Mouse (Mus musculus): ENCODE measurements at regions not wholly inside any gene's neighbourhood (a gene's known extent, or its start where the extent isn't known, plus 50 kb on each side); places are given as distances from the start of the nearest gene placed in this dataset.

GRCm38 (mm10) chr13:115911524-115912459, 397.7 kb downstream of the Isl1 start:
- in situ Hi-C loops (cut with MboI; ENCODE audit: low sequenced_read_pairs in 2 of 2, unreplicated experiment in 2 of 2), result no loop called here
- TF ChIP-seq MAFK (IDR thresholded peaks at IDR 0.05; ENCODE audit: insufficient read depth, low read depth, low read length) (no peak), CHD2 (IDR thresholded peaks at IDR 0.05; ENCODE audit: low read depth, low read length) (no peak), ZC3H11A (IDR thresholded peaks at IDR 0.05; ENCODE audit: borderline replicate concordance, low read depth, low read length) (no peak), ZNF384 (IDR thresholded peaks at IDR 0.05; ENCODE audit: low read depth, low read length) (no peak), HCFC1 (IDR thresholded peaks at IDR 0.05; ENCODE audit: borderline replicate concordance, insufficient read depth, low read length) (no peak)
- no peak overlapping the region for H3K4me3 ChIP-seq (ENCODE audit: insufficient read depth in 1 of 2, low read depth in 1 of 2, low read length in 2 of 2, poor library complexity in 1 of 2, severe bottlenecking in 1 of 2)
- H3K9ac ChIP-seq (ENCODE audit: insufficient read depth, low read depth, low read length, poor library complexity, severe bottlenecking), result no peak overlapping the region
- no peaks in the 10 kb centered on the region for H3K36me3 ChIP-seq (ENCODE audit: control insufficient read depth, insufficient read depth, low read length, poor library complexity, severe bottlenecking)
- H3K27ac ChIP-seq (ENCODE audit: insufficient read depth, low read depth, low read length, poor library complexity, severe bottlenecking), result no peak overlapping the region
- DNase-seq (ENCODE audit: low read depth, low spot score), result no peak
- no peaks in the 10 kb centered on the region for H3K9me3 ChIP-seq (ENCODE audit: control insufficient read depth, insufficient read depth, low read depth, low read length)
- no peaks in the 10 kb centered on the region for H3K4me1 ChIP-seq (ENCODE audit: control insufficient read depth in 2 of 2, insufficient read depth in 2 of 2, low read length in 2 of 2, poor library complexity in 1 of 2)

- H3K4me1 ChIP-seq (ENCODE audit: control insufficient read depth in 2 of 2, insufficient read depth in 2 of 2, low read length in 2 of 2, poor library complexity in 1 of 2), result no peaks in the 10 kb centered on the region
- in situ Hi-C loops (cut with MboI; ENCODE audit: low sequenced_read_pairs in 2 of 2, unreplicated experiment in 2 of 2), result no loop called here
- no peaks in the 10 kb centered on the region for H3K36me3 ChIP-seq (ENCODE audit: control insufficient read depth, insufficient read depth, low read length, poor library complexity, severe bottlenecking)
- H3K9me3 ChIP-seq (ENCODE audit: control insufficient read depth, insufficient read depth, low read depth, low read length), result no peaks in the 10 kb centered on the region
- no peak overlapping the region for H3K9ac ChIP-seq (ENCODE audit: insufficient read depth, low read depth, low read length, poor library complexity, severe bottlenecking)
- no peak for DNase-seq (ENCODE audit: low read depth, low spot score)
- no peak overlapping the region for H3K27ac ChIP-seq (ENCODE audit: insufficient read depth, low read depth, low read length, poor library complexity, severe bottlenecking)
- no peak for TF ChIP-seq CHD2 (IDR thresholded peaks at IDR 0.05; ENCODE audit: low read depth, low read length)
- no peak for TF ChIP-seq MAFK (IDR thresholded peaks at IDR 0.05; ENCODE audit: insufficient read depth, low read depth, low read length)
- TF ChIP-seq HCFC1 (IDR thresholded peaks at IDR 0.05; ENCODE audit: borderline replicate concordance, insufficient read depth, low read length), result no peak
- no peak for TF ChIP-seq ZC3H11A (IDR thresholded peaks at IDR 0.05; ENCODE audit: borderline replicate concordance, low read depth, low read length)
- no peak for TF ChIP-seq ZNF384 (IDR thresholded peaks at IDR 0.05; ENCODE audit: low read depth, low read length)
- no peak overlapping the region for H3K4me3 ChIP-seq (ENCODE audit: insufficient read depth in 1 of 2, low read depth in 1 of 2, low read length in 2 of 2, poor library complexity in 1 of 2, severe bottlenecking in 1 of 2)
Observed at GRCm38 (mm10) chr13:115910866-115911449, 398.5 kb downstream of the Isl1 start.

DNA sequence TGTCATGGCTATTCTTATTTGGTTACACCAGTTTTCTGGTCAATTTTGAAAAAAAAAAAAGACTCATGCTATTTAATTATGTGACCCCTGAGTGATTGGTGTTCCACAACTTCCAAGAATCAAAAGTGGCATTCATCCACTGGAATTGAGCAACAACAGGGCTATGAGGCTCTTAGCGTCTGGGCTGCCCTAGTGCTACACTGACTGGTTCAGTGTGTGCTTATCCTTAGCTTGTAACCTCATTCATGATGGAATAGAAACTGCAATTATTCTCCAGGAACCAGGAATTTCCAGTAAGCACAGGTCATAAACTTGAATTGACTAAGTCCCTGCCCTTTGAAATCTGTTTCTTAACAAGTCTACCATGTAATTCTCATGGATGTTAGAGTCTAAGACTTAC, 428.9 kb downstream of the Isl1 start:
- in situ Hi-C loops (cut with MboI; ENCODE audit: low sequenced_read_pairs in 2 of 2, unreplicated experiment in 2 of 2), result no loop called here
- no peak for DNase-seq (ENCODE audit: low read depth, low spot score)
- Histone ChIP-seq H3K4me3 (ENCODE audit: insufficient read depth in 1 of 2, low read depth in 1 of 2, low read length in 2 of 2, poor library complexity in 1 of 2, severe bottlenecking in 1 of 2) (no peak overlapping the region), H3K9me3 (ENCODE audit: control insufficient read depth, insufficient read depth, low read depth, low read length) (no peaks in the 10 kb centered on the region), H3K36me3 (ENCODE audit: control insufficient read depth, insufficient read depth, low read length, poor library complexity, severe bottlenecking) (no peaks in the 10 kb centered on the region), H3K27ac (ENCODE audit: insufficient read depth, low read depth, low read length, poor library complexity, severe bottlenecking) (no peak overlapping the region), H3K9ac (ENCODE audit: insufficient read depth, low read depth, low read length, poor library complexity, severe bottlenecking) (no peak overlapping the region), H3K4me1 (ENCODE audit: control insufficient read depth in 2 of 2, insufficient read depth in 2 of 2, low read length in 2 of 2, poor library complexity in 1 of 2) (no peaks in the 10 kb centered on the region)
- TF ChIP-seq MAFK (IDR thresholded peaks at IDR 0.05; ENCODE audit: insufficient read depth, low read depth, low read length) (no peak), CHD2 (IDR thresholded peaks at IDR 0.05; ENCODE audit: low read depth, low read length) (no peak), ZC3H11A (IDR thresholded peaks at IDR 0.05; ENCODE audit: borderline replicate concordance, low read depth, low read length) (no peak), ZNF384 (IDR thresholded peaks at IDR 0.05; ENCODE audit: low read depth, low read length) (no peak), HCFC1 (IDR thresholded peaks at IDR 0.05; ENCODE audit: borderline replicate concordance, insufficient read depth, low read length) (no peak)

DNA sequence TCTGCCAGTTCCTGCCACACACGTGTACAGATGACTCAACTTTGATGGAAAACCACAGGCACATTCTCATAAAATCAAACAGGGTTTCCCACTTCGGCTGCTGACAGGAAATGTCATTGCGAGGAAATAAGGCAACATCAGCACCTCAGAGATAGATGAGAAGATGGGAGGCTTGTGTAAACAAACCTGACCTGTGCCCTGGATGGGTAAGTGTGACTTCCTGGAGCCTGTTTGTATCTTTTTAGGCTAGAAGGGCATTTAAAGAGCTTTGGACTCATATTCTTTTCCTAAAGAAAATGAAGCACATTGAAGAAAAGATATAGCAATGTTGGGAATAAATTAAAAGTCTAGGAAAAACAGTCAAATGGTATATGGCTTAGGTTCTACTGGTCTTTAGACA, 449.0 kb downstream of the Isl1 start:
- TF ChIP-seq HCFC1 (IDR thresholded peaks at IDR 0.05; ENCODE audit: borderline replicate concordance, insufficient read depth, low read length) (no peak), ZNF384 (IDR thresholded peaks at IDR 0.05; ENCODE audit: low read depth, low read length) (no peak), CHD2 (IDR thresholded peaks at IDR 0.05; ENCODE audit: low read depth, low read length) (no peak), ZC3H11A (IDR thresholded peaks at IDR 0.05; ENCODE audit: borderline replicate concordance, low read depth, low read length) (no peak), MAFK (IDR thresholded peaks at IDR 0.05; ENCODE audit: insufficient read depth, low read depth, low read length) (no peak)
- Histone ChIP-seq H3K36me3 (ENCODE audit: control insufficient read depth, insufficient read depth, low read length, poor library complexity, severe bottlenecking) (no peaks in the 10 kb centered on the region), H3K4me1 (ENCODE audit: control insufficient read depth in 2 of 2, insufficient read depth in 2 of 2, low read length in 2 of 2, poor library complexity in 1 of 2) (no peaks in the 10 kb centered on the region), H3K9ac (ENCODE audit: insufficient read depth, low read depth, low read length, poor library complexity, severe bottlenecking) (no peak overlapping the region), H3K9me3 (ENCODE audit: control insufficient read depth, insufficient read depth, low read depth, low read length) (no peaks in the 10 kb centered on the region), H3K27ac (ENCODE audit: insufficient read depth, low read depth, low read length, poor library complexity, severe bottlenecking) (no peak overlapping the region), H3K4me3 (ENCODE audit: insufficient read depth in 1 of 2, low read depth in 1 of 2, low read length in 2 of 2, poor library complexity in 1 of 2, severe bottlenecking in 1 of 2) (no peak overlapping the region)
- in situ Hi-C loops (cut with MboI; ENCODE audit: low sequenced_read_pairs in 2 of 2, unreplicated experiment in 2 of 2), result no loop called here
- no peak for DNase-seq (ENCODE audit: low read depth, low spot score)
